Mouse (Mus musculus): ENCODE data around the gene Zdhhc8.
A peak's percentile ranks its signal among the peaks of the same experiment; 100 is the strongest.

Zdhhc8 gene

GRCm38 (mm10) chr16:18231047-18231446, 3.9 kb downstream of the Zdhhc8 start:
- DNase-seq (ENCODE audit: low read depth) = no peak

DNA sequence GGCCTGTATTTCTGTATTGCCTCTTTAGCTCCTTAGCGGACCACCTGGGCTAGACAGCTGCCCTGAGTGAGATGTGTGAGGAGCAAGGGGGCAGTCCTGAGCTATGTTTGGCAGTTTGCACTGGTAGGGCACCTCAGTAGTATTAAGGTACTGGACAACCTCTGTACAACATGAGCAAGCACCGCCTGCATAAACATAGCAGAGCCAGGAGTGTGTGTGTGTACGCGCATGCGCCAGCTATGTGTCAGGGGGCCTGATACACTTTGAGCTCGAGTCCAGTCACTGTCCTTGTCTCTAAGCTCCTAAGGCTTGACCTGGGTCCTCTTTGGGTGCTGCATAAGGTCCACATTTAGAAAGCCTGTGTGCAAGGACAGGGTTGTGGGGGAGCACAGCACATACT, 4.3 kb downstream of the Zdhhc8 start:
- no peak for DNase-seq (ENCODE audit: low read depth)

DNA sequence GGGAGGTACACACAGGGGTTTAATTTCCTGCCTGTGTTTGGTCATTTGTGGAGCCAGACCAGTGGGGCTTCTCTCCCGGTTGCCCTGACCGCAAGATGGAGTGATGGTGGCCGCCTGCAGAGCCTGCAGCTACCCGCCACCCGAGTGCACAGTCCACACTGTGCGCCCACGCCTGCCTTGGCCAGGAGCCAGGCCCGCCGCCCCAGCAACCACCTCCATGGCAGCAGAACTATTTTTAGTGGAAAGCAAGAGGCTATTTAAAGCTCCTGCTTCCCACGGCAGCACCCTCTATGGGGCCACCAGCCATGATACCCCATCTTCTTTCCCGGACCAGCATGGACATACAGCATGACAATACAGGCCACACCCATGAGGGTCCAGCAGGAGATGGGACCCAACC, 5.3 kb downstream of the Zdhhc8 start:
- no peak for DNase-seq (ENCODE audit: low read depth)

GRCm38 (mm10) chr16:18228856-18229255, 6.1 kb downstream of the Zdhhc8 start:
- no peak for DNase-seq (ENCODE audit: low read depth)

DNA sequence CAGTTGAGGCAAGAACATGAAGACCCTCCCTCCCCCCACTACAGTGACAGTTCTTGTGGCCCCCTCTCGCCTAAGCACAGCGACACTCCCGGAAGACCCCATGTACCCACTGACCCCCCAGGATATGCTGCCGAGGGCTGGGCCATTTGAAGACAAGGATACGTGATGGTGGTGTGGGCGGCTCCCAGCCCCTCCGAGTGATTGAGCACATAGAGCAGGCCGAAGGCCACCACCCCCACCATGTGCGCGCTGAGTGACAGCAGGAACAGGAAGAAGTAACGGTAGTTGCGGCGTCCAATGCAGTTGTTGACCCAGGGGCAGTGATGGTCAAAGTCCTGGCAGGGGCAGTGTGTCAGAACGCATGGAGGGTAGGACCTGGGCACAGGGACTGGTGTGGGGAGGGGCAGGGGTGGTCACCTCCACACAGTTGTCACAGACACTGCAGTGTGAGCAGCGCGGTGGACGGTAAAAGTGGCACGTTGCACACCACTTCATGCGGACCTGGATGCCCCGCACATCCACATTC, 7.0 kb downstream of the Zdhhc8 start:
- no peak for DNase-seq (ENCODE audit: low read depth)

DNA sequence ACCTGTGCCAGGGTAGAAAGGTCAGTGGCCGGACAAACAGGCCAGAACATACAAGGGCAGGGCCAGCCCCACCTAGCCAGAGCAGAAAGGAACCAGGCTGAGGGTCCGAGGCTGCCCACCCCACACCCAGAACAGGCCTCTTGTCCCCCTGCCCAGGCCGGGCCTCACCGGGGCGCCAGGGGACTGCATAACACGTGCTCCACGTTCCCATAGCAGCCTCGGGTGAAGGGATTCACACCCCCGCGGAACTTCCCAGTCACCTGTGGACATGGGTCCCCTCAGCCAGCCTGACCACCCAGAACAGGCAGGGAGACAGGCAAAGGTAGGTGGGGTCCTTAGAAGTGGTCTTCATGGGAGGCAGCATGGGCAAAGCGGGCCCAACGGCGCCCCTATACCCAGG, 7.7 kb downstream of the Zdhhc8 start:
- DNase-seq (ENCODE audit: low read depth) = no peak

GRCm38 (mm10) chr16:18222188-18222587, 12.7 kb downstream of the Zdhhc8 start:
- no peak for DNase-seq (ENCODE audit: low read depth)

- no peak for DNase-seq (ENCODE audit: low read depth)
These were observed 13.4 kb downstream of the Zdhhc8 start for GRCm38 (mm10) chr16:18221543-18221898.

DNA sequence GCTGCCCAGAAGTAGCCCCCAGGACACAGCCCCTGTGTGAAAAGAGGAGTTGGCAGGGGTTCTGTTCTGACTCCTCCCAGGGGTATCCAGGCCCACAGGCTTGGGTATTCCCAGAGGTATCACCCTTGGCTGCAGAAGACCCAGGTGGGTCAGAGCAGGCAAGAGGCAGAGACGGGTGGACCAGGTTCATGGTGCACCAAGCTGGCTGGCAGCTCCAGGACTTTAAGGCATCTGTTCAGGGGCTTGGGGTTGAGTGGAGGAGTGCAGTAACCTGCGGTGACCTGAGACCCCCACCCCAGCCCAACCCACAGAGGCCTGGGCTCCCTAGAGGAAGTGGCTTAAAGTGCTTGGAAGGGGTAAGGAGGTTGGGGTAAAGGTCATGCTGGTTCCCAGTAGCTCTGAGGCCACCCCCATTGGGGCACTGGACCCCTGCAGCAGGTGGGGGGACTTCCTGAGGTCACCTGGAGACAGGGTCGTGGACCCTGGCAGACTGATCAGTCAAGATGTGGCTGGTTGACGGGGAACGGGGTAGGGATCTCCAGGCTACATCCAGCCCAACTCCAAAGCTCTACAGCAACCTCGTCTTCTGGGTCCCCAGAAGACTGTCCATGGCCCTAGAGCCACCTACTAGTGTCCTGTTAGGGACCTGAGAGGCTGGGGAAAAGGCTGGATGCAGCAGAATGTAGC, 13.9 kb downstream of the Zdhhc8 start:
- DNase-seq (ENCODE audit: low read depth) = no peak

GRCm38 (mm10) chr16:18220001-18220400, 14.9 kb downstream of the Zdhhc8 start:
- DNase-seq (ENCODE audit: low read depth) = peak; percentile 54

DNA sequence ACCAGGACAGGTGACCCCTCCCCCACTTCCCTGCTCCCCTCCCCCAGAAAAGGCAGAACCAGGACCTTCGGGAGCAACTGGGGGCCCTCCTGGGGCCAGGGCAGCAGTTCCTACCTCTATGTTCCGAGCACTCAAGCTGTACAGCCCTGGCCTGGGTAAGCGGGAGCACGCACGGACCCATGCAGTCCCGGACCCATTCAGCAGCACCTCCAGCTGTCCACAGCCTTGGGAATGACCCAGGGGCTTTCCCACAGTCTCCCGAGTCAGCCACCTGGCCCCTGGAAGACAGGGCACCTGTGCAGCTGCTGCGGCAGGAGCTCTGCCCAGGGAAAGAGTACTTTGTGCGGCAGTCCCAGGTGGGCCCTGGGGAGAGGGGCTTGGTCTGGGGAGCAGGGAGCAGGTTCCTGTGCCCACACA, 16.3 kb downstream of the Zdhhc8 start:
- DNase-seq (ENCODE audit: low read depth) = no peak

DNA sequence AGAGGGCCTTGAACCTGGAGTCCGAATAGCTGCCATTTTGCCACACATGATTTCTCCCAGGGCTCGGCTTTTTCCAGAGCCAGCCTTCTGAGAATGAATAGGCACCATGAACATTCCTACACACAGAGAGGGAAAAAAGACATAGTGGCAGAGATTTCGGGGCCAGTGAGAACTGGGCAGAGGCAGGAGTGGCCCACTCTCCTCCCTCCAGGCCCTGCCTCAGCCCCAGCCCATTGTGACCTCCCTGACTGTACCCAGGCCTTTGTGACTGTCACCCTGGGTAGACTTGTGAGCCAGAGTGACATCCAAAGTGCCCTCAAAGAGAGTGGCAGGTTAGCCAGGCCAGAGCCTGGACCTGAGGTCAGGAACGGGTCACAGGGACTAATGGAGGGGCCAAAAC, 17.4 kb downstream of the Zdhhc8 start, which contains the start of gene Ccdc188:
Ccdc188 (plus strand) TSS at position 301 of the 400 bp plus-strand sequence.
- no peak for DNase-seq (ENCODE audit: low read depth)

DNA sequence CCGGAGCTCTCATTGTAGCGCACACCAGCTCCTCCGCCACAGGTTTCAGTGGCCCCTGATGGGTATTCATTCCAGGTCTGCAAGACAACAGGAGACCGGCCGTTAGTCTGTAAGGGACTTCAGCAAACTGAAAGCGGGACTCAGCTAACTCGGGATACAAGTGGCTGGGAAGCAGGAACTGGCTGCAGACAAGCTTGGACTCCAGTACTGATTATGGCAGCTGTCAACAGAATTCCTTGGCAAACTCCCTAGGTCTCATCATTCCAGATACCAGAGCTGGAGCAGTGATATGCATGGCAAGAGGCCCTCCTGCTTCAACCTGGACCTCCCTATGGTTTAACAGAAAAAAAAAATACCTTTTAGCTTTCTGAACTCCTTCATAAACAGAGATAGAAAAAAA, 20.1 kb downstream of the Zdhhc8 start:
- DNase-seq (ENCODE audit: low read depth) = no peak

GRCm38 (mm10) chr16:18213689-18214088, 21.2 kb downstream of the Zdhhc8 start:
- no peak for DNase-seq (ENCODE audit: low read depth)

DNA sequence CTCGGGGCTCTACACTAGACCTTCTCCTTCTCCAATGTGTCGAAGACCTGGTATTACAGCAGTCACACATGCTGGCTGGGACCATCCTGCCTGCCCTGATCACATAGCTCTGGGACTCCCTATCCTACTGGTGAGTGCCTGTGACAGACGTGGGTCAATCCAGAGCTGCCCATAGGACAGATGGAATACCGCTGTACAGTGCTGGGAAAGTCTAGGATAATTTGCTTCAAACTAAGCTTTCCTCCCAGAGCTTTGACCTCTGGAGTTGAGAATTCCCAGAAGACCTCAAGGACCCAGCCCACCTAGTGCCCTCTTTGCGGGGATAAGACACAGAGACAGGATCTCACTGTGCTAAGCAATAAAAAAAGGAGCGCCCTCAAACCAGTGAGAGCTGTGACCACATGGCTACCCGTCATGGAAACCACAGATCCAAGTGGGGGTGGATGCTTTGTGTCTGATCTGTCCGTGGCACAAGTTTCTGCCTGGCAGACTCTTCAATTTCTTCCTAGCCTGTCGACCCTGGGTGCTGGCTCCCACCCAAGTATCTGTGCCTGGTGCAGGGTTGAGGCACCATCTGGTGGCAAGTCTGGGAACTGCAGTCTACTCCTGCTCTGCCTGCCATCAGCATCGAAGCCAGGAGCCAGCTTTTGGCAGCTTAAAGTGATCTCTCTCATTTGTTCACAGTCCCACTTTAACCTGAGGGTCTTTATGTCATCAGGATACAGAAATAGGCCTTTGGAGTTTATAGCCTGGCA, 23.3 kb downstream of the Zdhhc8 start:
- DNase-seq (ENCODE audit: low read depth) = peak; percentile 92

DNA sequence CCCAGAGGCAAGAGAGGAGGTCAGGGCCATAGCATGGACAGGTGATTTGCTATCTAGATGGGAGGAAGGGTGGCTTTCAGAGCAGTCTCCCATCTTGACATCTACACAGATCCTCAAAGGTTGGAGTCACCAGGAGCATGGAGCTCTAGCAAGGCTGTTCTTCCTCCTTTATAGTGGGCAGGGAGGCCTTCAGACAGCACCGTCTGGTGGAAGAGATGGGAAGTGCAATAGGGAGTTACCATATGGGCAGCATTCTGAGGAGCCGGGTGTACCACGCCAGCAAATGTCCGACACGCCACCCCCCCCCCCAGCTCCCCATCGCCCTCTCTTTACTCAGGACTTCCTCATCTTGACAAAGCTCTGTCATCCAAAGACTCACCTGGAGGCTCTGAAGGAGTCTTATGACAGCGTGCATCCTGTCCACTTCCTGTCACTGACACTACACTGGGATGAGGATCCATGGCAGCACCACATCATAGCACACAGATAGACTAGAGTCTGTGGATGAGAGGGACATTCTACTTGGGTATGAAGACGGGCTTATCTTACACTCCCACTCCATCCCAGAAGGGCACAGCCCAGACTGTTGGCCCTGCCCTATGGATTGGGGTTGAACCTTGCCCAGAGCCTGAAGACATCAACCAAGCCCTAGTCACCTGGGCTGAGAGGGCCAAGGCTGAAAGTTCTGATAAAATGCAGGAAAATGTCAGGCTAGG, 24.1 kb downstream of the Zdhhc8 start:
- DNase-seq (ENCODE audit: low read depth) = peak; percentile 77

GRCm38 (mm10) chr16:18203430-18204091, 31.4 kb downstream of the Zdhhc8 start:
- DNase-seq (ENCODE audit: low read depth) = no peak

DNA sequence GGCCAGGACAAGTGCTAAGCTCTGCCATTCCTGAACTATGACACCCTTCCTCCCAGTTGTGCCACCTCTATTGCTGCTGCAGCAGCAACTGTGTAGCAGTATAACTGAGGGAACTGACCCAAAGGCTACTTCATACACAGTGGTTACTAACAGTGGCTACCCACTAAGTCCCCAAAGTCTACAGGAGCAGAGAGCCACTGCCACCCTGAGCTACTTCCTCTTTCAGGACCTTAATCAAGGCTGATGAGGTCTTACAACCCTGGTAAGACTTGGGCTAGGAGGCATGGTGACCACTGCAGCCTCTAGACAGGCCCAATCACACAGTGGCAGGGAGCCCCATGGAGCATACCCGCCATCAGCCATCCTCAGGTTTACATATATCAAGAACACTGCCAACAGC, 32.9 kb downstream of the Zdhhc8 start:
- DNase-seq (ENCODE audit: low read depth) = no peak

- DNase-seq (ENCODE audit: low read depth) = no peak
These were observed 33.3 kb downstream of the Zdhhc8 start for GRCm38 (mm10) chr16:18201620-18202019.

DNA sequence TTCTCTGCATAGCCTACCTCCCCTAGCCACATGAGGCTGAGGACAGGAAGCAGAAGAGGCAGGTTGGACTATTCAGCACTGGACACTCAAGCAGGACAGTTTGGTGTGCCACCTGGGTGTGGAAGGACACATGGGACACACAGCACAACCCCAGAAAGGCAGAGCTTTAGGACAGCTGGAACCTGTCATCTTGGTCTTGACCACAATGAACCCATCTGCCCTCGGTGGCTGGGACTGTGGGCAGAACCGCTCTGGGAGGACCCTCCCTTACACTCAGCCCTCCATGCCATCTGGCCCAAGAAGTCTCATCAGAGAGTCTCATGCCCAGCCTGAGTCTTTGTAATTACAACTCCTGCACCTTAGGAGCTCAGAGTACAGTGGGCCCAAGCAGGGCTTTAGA, 34.9 kb downstream of the Zdhhc8 start:
- no peak for DNase-seq (ENCODE audit: low read depth)

DNA sequence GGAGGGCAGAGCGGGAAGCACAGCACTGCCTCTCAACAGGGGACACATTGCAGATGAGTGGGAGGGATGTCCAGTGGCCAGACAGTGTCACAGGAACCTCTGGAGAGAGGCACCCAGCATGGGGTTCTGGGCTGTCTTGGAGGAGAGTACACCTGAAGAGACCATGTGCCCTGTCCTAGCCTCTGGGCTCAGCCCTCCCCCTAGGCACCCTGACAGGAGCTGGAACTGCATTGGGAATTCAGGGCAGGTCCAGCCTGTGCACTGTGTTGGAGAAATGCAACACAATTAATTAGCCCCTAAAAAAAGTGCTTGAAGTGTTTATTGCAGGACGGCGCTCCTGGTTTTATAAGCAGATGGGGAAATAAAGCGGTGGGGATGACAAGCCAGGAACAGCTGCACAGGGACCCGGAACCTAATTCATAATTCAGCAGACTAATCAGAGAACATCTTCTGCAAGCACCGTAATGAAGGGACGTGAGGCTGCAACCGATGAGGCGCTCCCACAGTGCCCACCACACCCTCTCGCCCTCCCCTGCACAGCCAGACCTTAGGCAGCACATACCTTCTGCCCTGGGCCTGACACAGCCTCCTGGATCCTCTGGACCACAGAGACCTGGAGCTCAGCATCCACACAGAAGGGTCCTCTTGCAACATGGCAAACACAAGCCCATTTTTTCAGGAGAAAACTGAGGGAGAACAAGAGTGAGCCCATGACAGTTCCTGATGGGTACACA, 36.4 kb downstream of the Zdhhc8 start:
- DNase-seq (ENCODE audit: low read depth) = no peak

- DNase-seq (ENCODE audit: low read depth) = no peak
These were observed 37.1 kb downstream of the Zdhhc8 start for GRCm38 (mm10) chr16:18197881-18198280.
